Mouse (Mus musculus) G1E (cell line): ENCODE measurements around the gene Olfr656.

ENCODE experiments used
- CTCF ChIP-seq: IDR thresholded peaks from 2 replicates; pipeline ENCODE4 v1.5.1; 2012; ENCODE audit warnings: low read depth, low read length, inconsistent platforms, mixed read lengths
- GATA2 ChIP-seq: IDR thresholded peaks from 2 replicates; pipeline ENCODE4 v1.6.1; 2012; ENCODE audit warnings: low read depth, low read length, inconsistent platforms, borderline replicate concordance
- POLR2AphosphoS5 ChIP-seq: IDR thresholded peaks from 2 replicates; pipeline ENCODE4 v1.6.1; 2012; ENCODE audit warnings: low read depth, low read length, inconsistent platforms; ENCODE audit not compliant: insufficient replicate concordance

DNA sequence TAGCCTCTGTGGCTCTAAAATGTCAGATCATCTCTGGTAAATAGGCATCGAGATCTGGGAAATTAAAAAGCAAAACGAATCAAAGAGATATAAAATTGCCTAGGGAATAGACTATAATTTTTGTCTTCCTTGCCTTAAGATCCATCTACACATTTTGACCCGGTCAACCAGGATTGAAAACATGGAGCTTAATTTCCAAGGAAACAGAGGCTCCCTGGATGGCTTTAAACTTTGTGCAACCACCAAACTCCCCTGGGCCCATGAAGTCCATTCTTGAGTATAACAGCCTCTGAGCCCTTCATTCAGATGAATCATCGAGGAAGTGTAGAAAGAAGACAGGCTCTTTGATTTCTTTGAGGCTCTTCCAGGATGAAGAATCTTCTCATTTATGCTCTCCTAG lies at the start of gene Olfr656:
- TF ChIP-seq CTCF: no peak
- no peak for TF ChIP-seq GATA2
- no peak for TF ChIP-seq POLR2AphosphoS5
